9 mouse cellular contexts compared by ENCODE assay signal in the genomic region with DNA sequence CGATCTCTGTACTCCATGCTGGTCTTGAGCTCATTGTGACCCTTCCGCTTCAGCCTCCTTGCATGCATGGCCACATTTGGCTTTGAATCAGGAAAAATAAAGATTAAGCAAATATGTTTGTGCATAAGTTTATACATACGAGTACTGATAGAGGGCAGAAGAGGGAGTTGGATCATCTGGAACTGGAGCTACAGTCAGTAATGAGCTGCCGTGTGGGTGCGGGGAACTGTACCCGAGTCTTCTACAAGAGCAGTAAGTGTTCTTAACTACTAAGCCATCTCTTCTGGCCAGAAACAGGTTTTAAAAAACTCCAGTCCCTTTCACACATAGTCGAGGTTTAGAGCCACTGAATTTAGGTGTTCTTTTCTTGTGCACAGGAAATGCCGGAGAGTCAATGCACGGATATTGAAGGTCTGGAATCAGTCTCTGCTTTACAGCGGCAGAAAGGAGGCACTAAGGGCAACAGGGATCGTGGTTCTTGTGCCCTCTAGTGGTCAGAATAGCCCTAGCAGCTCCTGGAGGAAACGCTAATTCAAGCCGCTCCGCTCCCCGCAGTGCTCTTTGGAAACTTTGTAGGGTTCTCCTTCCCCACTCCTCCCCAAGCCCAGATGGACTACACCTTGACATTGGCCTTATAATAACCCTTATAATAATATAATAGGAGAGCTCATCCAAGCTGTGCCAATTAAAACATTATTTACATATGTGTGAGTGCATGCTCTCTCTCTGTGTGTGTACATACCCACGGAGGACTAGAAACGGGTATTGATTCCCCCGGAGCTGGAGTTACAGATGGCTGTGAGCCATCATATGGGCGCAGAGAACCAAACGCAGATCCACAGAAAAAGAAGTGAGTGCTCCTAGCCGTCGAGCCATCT. TPM values are rescaled to one million over a fixed set of nuclear protein-coding genes. Genes with fewer than 3 reads are reported as not detected.
DNase-seq lines count a peak whose midpoint lies in the region; ATAC-seq and TF ChIP-seq lines count a peak whose summit lies in the region.
"Had no signal": no experiment of that assay in that cellular context is flagged by ENCODE, and none has a peak within 500 bp of the region (broad histone marks: within the 10 kb centered on the region; RNA-seq: fewer than 3 reads in every experiment).

No protein-coding gene starts in this region.

- no peak for ATAC-seq in G1E (ENCODE audit: extremely low read depth, insufficient number of reproducible peaks, low FRiP score, poor library complexity, severe bottlenecking)
- ATAC-seq in forebrain, embryonic 11.5 days (replicated peaks; ENCODE audit: low FRiP score): 0 out of 2 replicates have a peak, but pooled peaks have one; percentile 60
- ATAC-seq in heart, postnatal 0 days (ENCODE audit: insufficient read depth, low read depth): peak; percentile 83
- ATAC-seq in liver, embryonic 14.5 days (ENCODE audit: insufficient read depth): no peak
- ATAC-seq in neural tube, embryonic 11.5 days (ENCODE audit: insufficient read depth, low FRiP score, low TSS enrichment): 0 out of 2 replicates have a peak, but pooled peaks have one; percentile 31

- H3K4me1 ChIP-seq in G1E (ENCODE audit: insufficient read depth, low read depth, low read length): no peaks in the 10 kb centered on the region
- no peaks in the 10 kb centered on the region for H3K4me1 ChIP-seq in forebrain, embryonic 11.5 days (replicated peaks; ENCODE audit: control insufficient read depth, insufficient read depth, low read length)
- H3K4me1 ChIP-seq in heart, postnatal 0 days (ENCODE audit: control insufficient read depth, insufficient read depth): no peaks in the 10 kb centered on the region
- H3K4me1 ChIP-seq in liver, embryonic 14.5 days (replicated peaks; ENCODE audit: control insufficient read depth in 2 of 2, insufficient read depth in 2 of 2, low read length in 1 of 2): no peaks in the 10 kb centered on the region
- H3K4me1 ChIP-seq in neural tube, embryonic 11.5 days (ENCODE audit: control insufficient read depth, insufficient read depth, low read length): no peaks in the 10 kb centered on the region
- no peaks in the 10 kb centered on the region; the same call in 1 of the 2 replicates for H3K4me1 ChIP-seq in testis, adult 2 months (ENCODE audit: control insufficient read depth, insufficient read depth, low read length)
- H3K4me1 ChIP-seq: liver, embryonic 15.5 days had no signal

- DNase-seq in G1E (ENCODE audit: low spot score): peak; percentile 16
- DNase-seq in c-Kit-positive CD71-positive TER-119-positive erythroid progenitor cells, embryonic 14.5 days (ENCODE audit: low spot score): peak; percentile 31
- DNase-seq in forebrain, embryonic 11.5 days (ENCODE audit: low spot score): peak; percentile 80
- DNase-seq in heart, postnatal 0 days (ENCODE audit: low spot score): peak; percentile 81
- DNase-seq in kidney, postnatal 25 days: peak; percentile 71 to 85
- peak in 2 of 3 experiments; percentile 22 to 24 for DNase-seq in liver, embryonic 14.5 days (ENCODE audit: low read depth in 3 of 3, low spot score in 3 of 3)
- peak; percentile 71 for DNase-seq in neural tube, embryonic 11.5 days (ENCODE audit: low spot score)

- H3K4me2 ChIP-seq in forebrain, embryonic 11.5 days (ENCODE audit: low read depth, low read length, severe bottlenecking): no peak overlapping the region
- peak overlapping the region; percentile 40 for H3K4me2 ChIP-seq in heart, postnatal 0 days (ENCODE audit: low read depth, low read length)
- H3K4me2 ChIP-seq in liver, embryonic 14.5 days (ENCODE audit: low read depth): no peak overlapping the region
- H3K4me2 ChIP-seq in neural tube, embryonic 11.5 days (ENCODE audit: low read depth): no peak overlapping the region
- H3K4me2 ChIP-seq: liver, embryonic 15.5 days had no signal

- H3K36me3 ChIP-seq in G1E (replicated peaks): no peaks in the 10 kb centered on the region
- H3K36me3 ChIP-seq in forebrain, embryonic 11.5 days (ENCODE audit: control insufficient read depth, insufficient read depth, low read length): no peaks in the 10 kb centered on the region
- H3K36me3 ChIP-seq in heart, postnatal 0 days (replicated peaks; ENCODE audit: control insufficient read depth, insufficient read depth, low read length): no peaks in the 10 kb centered on the region
- no peaks in the 10 kb centered on the region for H3K36me3 ChIP-seq in liver, embryonic 14.5 days (replicated peaks; ENCODE audit: control insufficient read depth, insufficient read depth, low read depth)
- H3K36me3 ChIP-seq in neural tube, embryonic 11.5 days (ENCODE audit: control insufficient read depth, insufficient read depth, low read length): no peaks in the 10 kb centered on the region
- no peaks in the 10 kb centered on the region for H3K36me3 ChIP-seq in testis, adult 2 months (ENCODE audit: control insufficient read depth, insufficient read depth, low read length)
- H3K36me3 ChIP-seq: liver, embryonic 15.5 days had no signal

- H3K9me3 ChIP-seq in G1E (replicated peaks): peaks cover 8% of the 10 kb centered on the region
- no peaks in the 10 kb centered on the region for H3K9me3 ChIP-seq in forebrain, embryonic 11.5 days (ENCODE audit: control insufficient read depth, low read length)
- no peaks in the 10 kb centered on the region for H3K9me3 ChIP-seq in heart, postnatal 0 days (replicated peaks; ENCODE audit: control insufficient read depth, low read length)
- H3K9me3 ChIP-seq in liver, embryonic 14.5 days (ENCODE audit: control insufficient read depth, low read length): no peaks in the 10 kb centered on the region
- H3K9me3 ChIP-seq in neural tube, embryonic 11.5 days (ENCODE audit: control insufficient read depth, low read length): no peaks in the 10 kb centered on the region
- H3K9me3 ChIP-seq: liver, embryonic 15.5 days had no signal

- H3K4me3 ChIP-seq in G1E (ENCODE audit: low read depth, low read length): no peak overlapping the region
- no peak overlapping the region for H3K4me3 ChIP-seq in forebrain, embryonic 11.5 days (ENCODE audit: low read depth, low read length)
- H3K4me3 ChIP-seq in heart, postnatal 0 days (ENCODE audit: low read depth, low read length): peak overlapping the region; percentile 14; the same call in 1 of the 2 replicates
- no peak overlapping the region for H3K4me3 ChIP-seq in liver, embryonic 14.5 days (ENCODE audit: insufficient read depth in 1 of 2, low read depth in 2 of 2, low read length in 2 of 2)
- no peak overlapping the region for H3K4me3 ChIP-seq in neural tube, embryonic 11.5 days (ENCODE audit: low read depth, low read length)
- peak overlapping the region; percentile 32; the same call in 1 of the 2 replicates for H3K4me3 ChIP-seq in testis, adult 2 months (ENCODE audit: control insufficient read depth, low read depth, low read length)
- H3K4me3 ChIP-seq: liver, embryonic 15.5 days had no signal

- no peak for TF ChIP-seq EP300 in heart, postnatal 0 days (IDR thresholded peaks at IDR 0.05; ENCODE audit: low read depth)
- TF ChIP-seq EP300 in liver, embryonic 14.5 days (IDR thresholded peaks at IDR 0.05; ENCODE audit: low read depth): no peak

- no peak overlapping the region for H3K9ac ChIP-seq in forebrain, embryonic 11.5 days (ENCODE audit: low read length)
- no peak overlapping the region for H3K9ac ChIP-seq in heart, postnatal 0 days (replicated peaks; ENCODE audit: low read depth, low read length)
- H3K9ac ChIP-seq in liver, embryonic 14.5 days (replicated peaks): no peak overlapping the region
- no peak overlapping the region for H3K9ac ChIP-seq in neural tube, embryonic 11.5 days (ENCODE audit: low read length)
- H3K9ac ChIP-seq: liver, embryonic 15.5 days had no signal

- TF ChIP-seq POLR2A in testis, adult 2 months (IDR thresholded peaks at IDR 0.05; ENCODE audit: control insufficient read depth, low read depth, low read length): no peak

- H3K27me3 ChIP-seq in G1E (ENCODE audit: insufficient read depth, low read length): no peaks in the 10 kb centered on the region
- H3K27me3 ChIP-seq in forebrain, embryonic 11.5 days (ENCODE audit: control insufficient read depth, insufficient read depth, low read length): no peaks in the 10 kb centered on the region
- no peaks in the 10 kb centered on the region for H3K27me3 ChIP-seq in heart, postnatal 0 days (ENCODE audit: control insufficient read depth, insufficient read depth, low read length)
- no peaks in the 10 kb centered on the region for H3K27me3 ChIP-seq in liver, embryonic 14.5 days (ENCODE audit: control insufficient read depth, insufficient read depth, low read length)
- no peaks in the 10 kb centered on the region for H3K27me3 ChIP-seq in neural tube, embryonic 11.5 days (ENCODE audit: control insufficient read depth, insufficient read depth, low read length)
- H3K27me3 ChIP-seq in testis, adult 2 months (ENCODE audit: control insufficient read depth, insufficient read depth, low read length): no peaks in the 10 kb centered on the region

- 35% methylated on average over 22 of the region's 22 CpGs for WGBS in forebrain, embryonic 11.5 days
- WGBS in heart, postnatal 0 days: 19% methylated on average over 22 of the region's 22 CpGs
- 20% methylated on average over 22 of the region's 22 CpGs for whole genome bisulfite sequencing in liver, embryonic 14.5 days (ENCODE audit: insufficient replicate concordance)
- 35% methylated on average over 22 of the region's 22 CpGs for WGBS in neural tube, embryonic 11.5 days

- no peak overlapping the region for H3K27ac ChIP-seq in forebrain, embryonic 11.5 days (ENCODE audit: low read depth, low read length)
- H3K27ac ChIP-seq in heart, postnatal 0 days (ENCODE audit: low read depth): no peak overlapping the region
- no peak overlapping the region for H3K27ac ChIP-seq in liver, embryonic 14.5 days
- no peak overlapping the region for H3K27ac ChIP-seq in neural tube, embryonic 11.5 days (ENCODE audit: low read depth, low read length)
- H3K27ac ChIP-seq in testis, adult 2 months (ENCODE audit: control insufficient read depth, insufficient read depth, low read depth, low read length): no peak overlapping the region; the same call in 1 of the 2 replicates
- H3K27ac ChIP-seq: liver, embryonic 15.5 days had no signal

- peak; percentile 57 for TF ChIP-seq CTCF in G1E (IDR thresholded peaks at IDR 0.05; ENCODE audit: low read depth, low read length)
- peak; percentile 97 for TF ChIP-seq CTCF in heart, postnatal 0 days (IDR thresholded peaks at IDR 0.05; ENCODE audit: low read depth)
- TF ChIP-seq CTCF in liver, embryonic 14.5 days (IDR thresholded peaks at IDR 0.05; ENCODE audit: low read depth): peak; percentile 89
- TF ChIP-seq CTCF in testis, adult 2 months (IDR thresholded peaks at IDR 0.05; ENCODE audit: control insufficient read depth, insufficient read depth, insufficient replicate concordance, low read depth, low read length): peak; percentile 92

RNA-seq across cellular contexts. Expression of gene Gramd1a, which starts 21.4 kb away (rescaled TPM):
- 38.4 and 52.7 TPM in 2 replicates for total RNA-seq in G1E (2014; fragmentation: Nextera tagmentation)
- total RNA-seq in G1E (2017): 19.2 and 19.4 TPM in 2 replicates
- polyA plus RNA-seq in G1E (2012): 56.7 and 65.4 TPM in 2 replicates
- 133 and 135 TPM in 2 replicates for polyA plus RNA-seq in forebrain, embryonic 11.5 days (2014; fragmentation: Nextera tagmentation; extraction: Ambion mirVana)
- total RNA-seq in heart, postnatal 0 days (2014; rRNA removed; ENCODE audit: low replicate concordance): 53.9 and 57.2 TPM in 2 replicates
- 25.9 and 27.0 TPM in 2 replicates for polyA plus RNA-seq in heart, postnatal 0 days (2015; fragmentation: Nextera tagmentation; extraction: Ambion mirVana)
- 19.1 and 19.4 TPM in 2 replicates for polyA plus RNA-seq in liver, embryonic 14.5 days (2012; rRNA removed)
- 8.0 and 8.5 TPM in 2 replicates for polyA plus RNA-seq in liver, embryonic 14.5 days (2014; fragmentation: Nextera tagmentation; extraction: Ambion mirVana)
- 144 and 159 TPM in 2 replicates for polyA plus RNA-seq in neural tube, embryonic 11.5 days (2014; fragmentation: Nextera tagmentation; extraction: Ambion mirVana)
- 35.1 and 35.3 TPM in 2 replicates for polyA plus RNA-seq in testis, adult 2 months (2012; rRNA removed)

RNA-seq across cellular contexts. Expression of gene Scn1b, which starts 50.3 kb away (rescaled TPM):
- not detected in 2 replicates for total RNA-seq in G1E (2014; fragmentation: Nextera tagmentation)
- not detected in 2 replicates for total RNA-seq in G1E (2017)
- not detected in 2 replicates for polyA plus RNA-seq in G1E (2012)
- polyA plus RNA-seq in forebrain, embryonic 11.5 days (2014; fragmentation: Nextera tagmentation; extraction: Ambion mirVana): 0.84 and 1.2 TPM in 2 replicates
- 4.7 and 28.3 TPM in 2 replicates for total RNA-seq in heart, postnatal 0 days (2014; rRNA removed; ENCODE audit: low replicate concordance)
- 4.2 and 5.3 TPM in 2 replicates for polyA plus RNA-seq in heart, postnatal 0 days (2015; fragmentation: Nextera tagmentation; extraction: Ambion mirVana)
- 0.97 and 1.0 TPM in 2 replicates for polyA plus RNA-seq in liver, embryonic 14.5 days (2012; rRNA removed)
- polyA plus RNA-seq in liver, embryonic 14.5 days (2014; fragmentation: Nextera tagmentation; extraction: Ambion mirVana): 0.45 and 0.52 TPM in 2 replicates
- 0.65 and 0.94 TPM in 2 replicates for polyA plus RNA-seq in neural tube, embryonic 11.5 days (2014; fragmentation: Nextera tagmentation; extraction: Ambion mirVana)
- polyA plus RNA-seq in testis, adult 2 months (2012; rRNA removed): 1.4 and 1.8 TPM in 2 replicates

Comparison
In these comparisons a context has a peak if more than half of its experiments do, and no peak if none do; other contexts are left out.
1. ATAC-seq: peak in forebrain, embryonic 11.5 days (single experiment), heart, postnatal 0 days (single experiment) and neural tube, embryonic 11.5 days (single experiment); none in G1E (single experiment) and liver, embryonic 14.5 days (single experiment).
2. DNase-seq: peak in every context shown above with its lines; median percentile 81 in heart, postnatal 0 days; 80 in forebrain, embryonic 11.5 days; 78 in kidney, postnatal 25 days; 71 in neural tube, embryonic 11.5 days; 31 in c-Kit-positive CD71-positive TER-119-positive erythroid progenitor cells, embryonic 14.5 days; 23 in liver, embryonic 14.5 days; 16 in G1E.
3. H3K4me3 ChIP-seq: peak in heart, postnatal 0 days (single experiment) and testis, adult 2 months (single experiment); none in G1E (single experiment), forebrain, embryonic 11.5 days (single experiment), liver, embryonic 14.5 days (0 of 2) and neural tube, embryonic 11.5 days (single experiment).
4. Peak in every context shown above with its lines, with median percentiles within 50 percentile points of each other: CTCF ChIP-seq.